In genomic region chr10:38573728-38574127, GRCm38 (mm10) we compare ENCODE assay signal across 25 mouse cellular contexts.
A peak's percentile ranks its signal among the peaks of the same experiment; 100 is the strongest.
DNase-seq lines count a peak whose midpoint lies in the region; ATAC-seq and TF ChIP-seq lines count a peak whose summit lies in the region.
"Had no signal": no experiment of that assay in that cellular context is flagged by ENCODE, and none has a peak within 500 bp of the region (broad histone marks: within the 10 kb centered on the region; RNA-seq: fewer than 3 reads in every experiment).

No protein-coding gene starts in this region.

- no peak overlapping the region for H3K4me3 ChIP-seq in embryonic facial prominence, embryonic 13.5 days
- no peak overlapping the region for H3K4me3 ChIP-seq in embryonic facial prominence, embryonic 10.5 days
- no peak overlapping the region for H3K4me3 ChIP-seq in left cerebral cortex, adult 2 months
- H3K4me3 ChIP-seq in midbrain, postnatal 0 days (ENCODE audit: low read depth, low read length) = no peak overlapping the region
- H3K4me3 ChIP-seq in midbrain, embryonic 11.5 days (ENCODE audit: low read depth, low read length) = no peak overlapping the region
- H3K4me3 ChIP-seq: erythroblast, embryonic 14.5 days; forebrain, embryonic 12.5 days; forebrain, embryonic 15.5 days; heart, adult 2 months; heart, embryonic 10.5 days; heart, embryonic 13.5 days had no signal

- peak overlapping the region; percentile 16; the same call in 1 of the 2 replicates for H3K27ac ChIP-seq in embryonic facial prominence, embryonic 13.5 days
- H3K27ac ChIP-seq in embryonic facial prominence, embryonic 10.5 days (replicated peaks) = no peak overlapping the region
- H3K27ac ChIP-seq in left cerebral cortex, adult 2 months = peak overlapping the region; percentile 84
- peak overlapping the region; percentile 76 for H3K27ac ChIP-seq in midbrain, postnatal 0 days (ENCODE audit: low read depth, low read length)
- no peak overlapping the region for H3K27ac ChIP-seq in midbrain, embryonic 11.5 days (ENCODE audit: low read depth, low read length)
- H3K27ac ChIP-seq: forebrain, embryonic 12.5 days; forebrain, embryonic 15.5 days; heart, adult 2 months; heart, embryonic 10.5 days; heart, embryonic 13.5 days; hindbrain, embryonic 14.5 days had no signal

- no peaks in the 10 kb centered on the region for H3K36me3 ChIP-seq in embryonic facial prominence, embryonic 13.5 days
- no peaks in the 10 kb centered on the region for H3K36me3 ChIP-seq in embryonic facial prominence, embryonic 10.5 days (replicated peaks)
- H3K36me3 ChIP-seq in midbrain, postnatal 0 days (ENCODE audit: insufficient read depth, low read length) = no peaks in the 10 kb centered on the region
- H3K36me3 ChIP-seq in midbrain, embryonic 11.5 days (ENCODE audit: control insufficient read depth, insufficient read depth, low read length) = no peaks in the 10 kb centered on the region
- H3K36me3 ChIP-seq: forebrain, embryonic 12.5 days; forebrain, embryonic 15.5 days; heart, embryonic 10.5 days; heart, embryonic 13.5 days had no signal

- WGBS in embryonic facial prominence, embryonic 13.5 days = 30% methylated on average over 1 of the region's 1 CpGs
- WGBS in embryonic facial prominence, embryonic 10.5 days = 76% methylated on average over 1 of the region's 1 CpGs
- 87% methylated on average over 1 of the region's 1 CpGs for WGBS in midbrain, postnatal 0 days
- 86% methylated on average over 1 of the region's 1 CpGs for WGBS in midbrain, embryonic 11.5 days

- no peak for DNase-seq in embryonic facial prominence, embryonic 10.5 days (ENCODE audit: low spot score)
- DNase-seq in left cerebral cortex, adult 2 months (ENCODE audit: extremely low spot score in 1 of 2, low spot score in 2 of 2) = no peak
- no peak for DNase-seq in left cerebral cortex, adult 11 months (ENCODE audit: low spot score)
- DNase-seq in midbrain, postnatal 0 days (ENCODE audit: low spot score) = no peak
- DNase-seq in midbrain, embryonic 11.5 days (ENCODE audit: low spot score, missing footprints) = no peak
- DNase-seq: adrenal gland, postnatal 10 days; adrenal gland, postnatal 36 days; cerebellum, adult 18-20 months; cerebellum, adult 9-10 months; cerebellum, postnatal 25 days; gastrocnemius, postnatal 10 days; gastrocnemius, postnatal 36 days; heart, adult 2 months; heart, postnatal 14 days; heart, postnatal 4 days had no signal

- H3K4me1 ChIP-seq in embryonic facial prominence, embryonic 13.5 days = peaks cover 5% of the 10 kb centered on the region; the same call in 1 of the 2 replicates
- H3K4me1 ChIP-seq in embryonic facial prominence, embryonic 10.5 days = no peaks in the 10 kb centered on the region
- no peaks in the 10 kb centered on the region for H3K4me1 ChIP-seq in midbrain, postnatal 0 days (ENCODE audit: insufficient read depth, low read length)
- no peaks in the 10 kb centered on the region for H3K4me1 ChIP-seq in midbrain, embryonic 11.5 days (ENCODE audit: control insufficient read depth, insufficient read depth, low read length)
- H3K4me1 ChIP-seq: forebrain, embryonic 12.5 days; forebrain, embryonic 15.5 days; heart, embryonic 10.5 days; heart, embryonic 13.5 days had no signal

- no peak overlapping the region for H3K4me2 ChIP-seq in embryonic facial prominence, embryonic 13.5 days
- no peak overlapping the region for H3K4me2 ChIP-seq in midbrain, postnatal 0 days (ENCODE audit: low read depth, low read length, poor library complexity, severe bottlenecking)
- no peak overlapping the region for H3K4me2 ChIP-seq in midbrain, embryonic 11.5 days
- H3K4me2 ChIP-seq: forebrain, embryonic 12.5 days; forebrain, embryonic 15.5 days; heart, embryonic 13.5 days; hindbrain, embryonic 14.5 days had no signal

- H3K9ac ChIP-seq in embryonic facial prominence, embryonic 13.5 days = no peak overlapping the region
- H3K9ac ChIP-seq in midbrain, postnatal 0 days (replicated peaks; ENCODE audit: low read length, poor library complexity, severe bottlenecking) = no peak overlapping the region
- H3K9ac ChIP-seq in midbrain, embryonic 11.5 days (ENCODE audit: low read length) = no peak overlapping the region
- H3K9ac ChIP-seq: forebrain, embryonic 12.5 days; forebrain, embryonic 15.5 days; heart, embryonic 13.5 days; hindbrain, embryonic 14.5 days had no signal

- H3K27me3 ChIP-seq in embryonic facial prominence, embryonic 13.5 days = no peaks in the 10 kb centered on the region
- no peaks in the 10 kb centered on the region for H3K27me3 ChIP-seq in embryonic facial prominence, embryonic 10.5 days (replicated peaks; ENCODE audit: low read depth, poor library complexity, severe bottlenecking)
- H3K27me3 ChIP-seq in midbrain, postnatal 0 days (ENCODE audit: insufficient read depth, low read length) = no peaks in the 10 kb centered on the region
- no peaks in the 10 kb centered on the region for H3K27me3 ChIP-seq in midbrain, embryonic 11.5 days (ENCODE audit: control insufficient read depth, insufficient read depth, low read length)
- H3K27me3 ChIP-seq: forebrain, embryonic 12.5 days; forebrain, embryonic 15.5 days; heart, embryonic 13.5 days had no signal

- intact Hi-C loops in left cerebral cortex, adult 2 months (cut with DNase I) = loop anchor here (10.0 kb wide), 2 partner anchors 451 to 481 kb away; no protein-coding TSS in a partner anchor

- ATAC-seq in embryonic facial prominence, embryonic 13.5 days (ENCODE audit: insufficient number of reproducible peaks, insufficient read depth, low FRiP score, low TSS enrichment, low read depth) = no peak
- no peak for ATAC-seq in midbrain, postnatal 0 days (ENCODE audit: low FRiP score)
- ATAC-seq in midbrain, embryonic 11.5 days (ENCODE audit: low FRiP score) = no peak
- ATAC-seq: activated CD4-positive, CD25-positive, alpha-beta regulatory T cell, adult 4 months; inflammation-experienced regulatory T-cells, adult 6 months; intestine, embryonic 16.5 days had no signal

- H3K9me3 ChIP-seq in embryonic facial prominence, embryonic 13.5 days = no peaks in the 10 kb centered on the region
- no peaks in the 10 kb centered on the region for H3K9me3 ChIP-seq in embryonic facial prominence, embryonic 10.5 days
- no peaks in the 10 kb centered on the region for H3K9me3 ChIP-seq in midbrain, postnatal 0 days (ENCODE audit: low read length)
- no peaks in the 10 kb centered on the region for H3K9me3 ChIP-seq in midbrain, embryonic 11.5 days (ENCODE audit: control insufficient read depth, low read length)
- H3K9me3 ChIP-seq: forebrain, embryonic 12.5 days; forebrain, embryonic 15.5 days; heart, embryonic 10.5 days; heart, embryonic 13.5 days had no signal

- TF ChIP-seq CTCF in left cerebral cortex, adult 2 months (IDR thresholded peaks at IDR 0.05) = no peak
- TF ChIP-seq CTCF in midbrain, postnatal 0 days (IDR thresholded peaks at IDR 0.05) = no peak

Comparison
In these comparisons a context has a peak if more than half of its experiments do, and no peak if none do; other contexts are left out.
1. H3K27ac ChIP-seq: peak in embryonic facial prominence, embryonic 13.5 days (single experiment), left cerebral cortex, adult 2 months (single experiment) and midbrain, postnatal 0 days (single experiment); none in embryonic facial prominence, embryonic 10.5 days (single experiment) and midbrain, embryonic 11.5 days (single experiment).